Mouse (Mus musculus): ENCODE measurements at regions not wholly inside any gene's neighbourhood (a gene's known extent, or its start where the extent isn't known, plus 50 kb on each side); places are given as distances from the start of the nearest gene placed in this dataset.

GRCm38 (mm10) chr17:51262404-51262803 is 83.3 kb upstream of the Tbc1d5 start:
- no peaks in the 10 kb centered on the region for H3K36me3 ChIP-seq (replicated peaks)
- no peak overlapping the region for H3K4me2 ChIP-seq
- no peaks in the 10 kb centered on the region for H3K9me3 ChIP-seq (replicated peaks)
- H3K27me3 ChIP-seq: no peaks in the 10 kb centered on the region
- no peak for ATAC-seq (ENCODE audit: insufficient read depth)
- H3K4me1 ChIP-seq (replicated peaks): no peaks in the 10 kb centered on the region
- no peak overlapping the region for H3K9ac ChIP-seq
- no peak overlapping the region for H3K27ac ChIP-seq (replicated peaks)
- H3K4me3 ChIP-seq (replicated peaks): no peak overlapping the region

GRCm38 (mm10) chr17:51258316-51258715 is 79.2 kb upstream of the Tbc1d5 start:
- Histone ChIP-seq H3K9ac (no peak overlapping the region), H3K36me3 (replicated peaks) (no peaks in the 10 kb centered on the region), H3K4me3 (replicated peaks) (no peak overlapping the region), H3K27ac (replicated peaks) (no peak overlapping the region), H3K4me1 (replicated peaks) (no peaks in the 10 kb centered on the region), H3K27me3 (no peaks in the 10 kb centered on the region), H3K4me2 (no peak overlapping the region), H3K9me3 (replicated peaks) (no peaks in the 10 kb centered on the region)
- no peak for ATAC-seq (ENCODE audit: insufficient read depth)
- WGBS (ENCODE audit: insufficient replicate concordance): 38% methylated on average over 5 of the region's 5 CpGs

GRCm38 (mm10) chr17:51248543-51248942 is 69.4 kb upstream of the Tbc1d5 start:
- no peak for ATAC-seq (ENCODE audit: insufficient read depth)
- Histone ChIP-seq H3K27me3 (no peaks in the 10 kb centered on the region), H3K9me3 (replicated peaks) (no peaks in the 10 kb centered on the region), H3K4me3 (replicated peaks) (no peak overlapping the region), H3K4me1 (replicated peaks) (no peaks in the 10 kb centered on the region), H3K9ac (no peak overlapping the region), H3K27ac (replicated peaks) (no peak overlapping the region), H3K4me2 (no peak overlapping the region), H3K36me3 (replicated peaks) (no peaks in the 10 kb centered on the region)
- WGBS (ENCODE audit: insufficient replicate concordance): 49% methylated on average over 6 of the region's 6 CpGs

DNA sequence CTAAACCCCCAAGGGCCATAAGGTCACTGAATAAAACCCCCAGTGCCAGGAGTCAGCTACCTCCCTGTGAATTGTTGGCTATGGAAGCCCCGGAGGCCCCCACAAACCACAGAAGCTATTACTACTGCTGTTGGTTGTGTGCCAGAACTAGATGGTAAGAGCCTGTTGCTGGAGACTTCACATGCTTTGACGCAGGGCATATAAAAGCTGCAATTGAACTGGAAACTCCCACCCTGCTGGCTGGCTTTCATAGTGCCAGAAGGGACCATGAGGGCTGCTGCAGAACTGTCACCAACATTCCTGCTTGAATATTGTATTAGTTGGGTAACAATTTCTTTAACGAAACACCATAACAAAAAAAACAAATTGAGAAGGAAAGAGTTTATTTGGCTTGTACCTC is 66.9 kb upstream of the Tbc1d5 start:
- no peak overlapping the region for H3K27ac ChIP-seq (replicated peaks)
- 64% methylated on average over 3 of the region's 3 CpGs for WGBS (ENCODE audit: insufficient replicate concordance)
- H3K9ac ChIP-seq: no peak overlapping the region
- ATAC-seq (ENCODE audit: insufficient read depth): no peak
- no peaks in the 10 kb centered on the region for H3K9me3 ChIP-seq (replicated peaks)
- no peak overlapping the region for H3K4me3 ChIP-seq (replicated peaks)
- H3K4me1 ChIP-seq (replicated peaks): no peaks in the 10 kb centered on the region
- H3K27me3 ChIP-seq: no peaks in the 10 kb centered on the region
- no peak overlapping the region for H3K4me2 ChIP-seq
- H3K36me3 ChIP-seq (replicated peaks): no peaks in the 10 kb centered on the region

DNA sequence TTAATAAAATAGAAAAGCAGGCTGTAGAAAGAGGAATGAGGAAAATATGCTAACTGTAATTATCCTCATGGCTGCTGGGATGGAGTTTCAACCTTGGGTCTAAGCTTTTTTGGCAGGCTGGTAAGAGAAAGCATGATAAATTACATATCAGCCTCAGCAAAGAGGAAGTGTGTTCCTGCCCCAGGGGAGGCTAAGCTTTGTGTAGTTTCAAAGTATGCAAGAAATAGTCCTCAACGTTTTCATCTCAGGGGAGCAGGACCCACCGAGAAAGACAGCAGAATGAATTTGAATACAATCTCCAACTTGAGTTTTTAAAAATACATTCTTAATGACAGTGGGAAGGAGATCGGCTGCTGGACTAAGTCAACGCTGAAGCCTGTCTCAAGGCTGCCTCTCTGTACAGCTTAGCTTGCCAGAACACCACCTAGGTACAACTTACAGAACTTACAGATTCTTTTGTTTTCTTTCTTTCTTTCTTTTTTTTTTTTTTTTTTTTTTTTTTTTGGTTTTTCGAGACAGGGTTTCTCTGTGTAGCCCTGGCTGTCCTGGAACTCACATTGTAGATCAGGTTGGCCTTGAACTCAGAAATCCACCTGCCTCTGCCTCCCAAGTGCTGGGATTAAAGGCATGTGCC is 61.3 kb upstream of the Tbc1d5 start:
- 35% methylated on average over 5 of the region's 5 CpGs for WGBS (ENCODE audit: insufficient replicate concordance)
- Histone ChIP-seq H3K4me1 (replicated peaks) (no peaks in the 10 kb centered on the region), H3K9me3 (replicated peaks) (no peaks in the 10 kb centered on the region), H3K27ac (replicated peaks) (no peak overlapping the region), H3K36me3 (replicated peaks) (no peaks in the 10 kb centered on the region), H3K4me2 (no peak overlapping the region), H3K4me3 (replicated peaks) (no peak overlapping the region), H3K9ac (no peak overlapping the region), H3K27me3 (no peaks in the 10 kb centered on the region)
- ATAC-seq (ENCODE audit: insufficient read depth): no peak

DNA sequence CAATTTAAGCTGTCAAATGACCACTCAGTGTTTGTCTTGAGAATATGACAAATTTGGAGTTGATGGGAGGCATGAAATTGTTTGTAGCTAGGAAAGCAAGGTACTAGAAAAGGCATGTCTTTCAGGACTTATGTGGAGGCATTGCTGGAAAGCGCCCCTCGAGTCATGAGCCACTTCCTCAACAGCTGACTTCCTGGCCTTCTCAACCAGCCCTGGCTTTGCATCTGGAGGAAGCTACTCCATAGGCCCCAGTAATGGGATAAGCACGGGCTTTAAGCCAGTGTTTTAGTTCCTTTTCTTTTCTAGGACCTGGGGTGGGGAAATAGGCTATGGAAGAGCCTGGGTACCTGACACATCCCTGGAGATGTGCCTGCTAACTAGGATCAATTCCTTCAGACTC is 60.3 kb upstream of the Tbc1d5 start:
- no peak overlapping the region for H3K9ac ChIP-seq
- H3K4me2 ChIP-seq: no peak overlapping the region
- no peak overlapping the region for H3K4me3 ChIP-seq (replicated peaks)
- ATAC-seq (ENCODE audit: insufficient read depth): no peak
- H3K27me3 ChIP-seq: no peaks in the 10 kb centered on the region
- WGBS (ENCODE audit: insufficient replicate concordance): 16% methylated on average over 3 of the region's 3 CpGs
- H3K36me3 ChIP-seq (replicated peaks): no peaks in the 10 kb centered on the region
- H3K4me1 ChIP-seq (replicated peaks): no peaks in the 10 kb centered on the region
- H3K27ac ChIP-seq (replicated peaks): no peak overlapping the region
- H3K9me3 ChIP-seq (replicated peaks): no peaks in the 10 kb centered on the region

All from liver, embryonic 15.5 days (tissue).